Mouse (Mus musculus) midbrain, embryonic 12.5 days (tissue): Measurements from ENCODE around the gene Mphosph10. TPM values are rescaled to one million over a fixed set of nuclear protein-coding genes. Genes with fewer than 3 reads are reported as not detected.

Experiments
- ATAC-seq: fragments of 200-750 bp; cut with Nextera tagmentation; 2 replicates; pipeline ENCODE4 v1.8.0; 2017; ENCODE audit warnings: low read depth, moderate TSS enrichment, moderate library complexity; ENCODE audit not compliant: low FRiP score
- H3K27ac ChIP-seq: fragments of 300-500 bp; sonication (generic); replicated peaks from 2 replicates; pipeline ENCODE4 v1.5.1; 2016; ENCODE audit warnings: mild to moderate bottlenecking
- H3K27me3 ChIP-seq: fragments of 300-500 bp; sonication (generic); 2 replicates; pipeline ENCODE4 v1.6.1; 2016; ENCODE audit warnings: mild to moderate bottlenecking
- H3K36me3 ChIP-seq: fragments of 300-500 bp; sonication (generic); 2 replicates; pipeline ENCODE4 v1.6.1; 2016
- H3K4me1 ChIP-seq: fragments of 300-500 bp; sonication (generic); 2 replicates; pipeline ENCODE4 v1.6.1; 2016
- H3K4me2 ChIP-seq: fragments of 300-500 bp; sonication (generic); replicated peaks from 2 replicates; pipeline ENCODE4 v1.6.1; 2016; ENCODE audit warnings: mild to moderate bottlenecking, moderate library complexity
- H3K4me3 ChIP-seq: fragments of 300-500 bp; sonication (generic); 2 replicates; pipeline ENCODE4 v1.5.1; 2016; ENCODE audit warnings: mild to moderate bottlenecking
- H3K9ac ChIP-seq: fragments of 300-500 bp; sonication (generic); replicated peaks from 2 replicates; pipeline ENCODE4 v1.6.1; 2016; ENCODE audit warnings: mild to moderate bottlenecking, moderate library complexity
- H3K9me3 ChIP-seq: fragments of 300-500 bp; sonication (generic); 2 replicates; pipeline ENCODE4 v1.6.1; 2016; ENCODE audit warnings: mild to moderate bottlenecking
- WGBS: fragments of 180-500 bp; shearing (Covaris S2); methylation state at CpG from one replicate; pipeline ENCODE4 v1.1.7; 2016; 5-methylcytosine and 5-hydroxymethylcytosine counted together
- polyA plus RNA-seq: library from polyadenylated mRNA; unstranded; fragments of >200 nt; fragmentation: Nextera tagmentation; extraction: Ambion mirVana; gene quantifications from 2 replicates; pipeline ENCODE4 v1.2.1, GENCODE M21; 2016

Mphosph10 gene
- polyA plus RNA-seq, 1 experiment from 2014 or later = 42.2 TPM

DNA sequence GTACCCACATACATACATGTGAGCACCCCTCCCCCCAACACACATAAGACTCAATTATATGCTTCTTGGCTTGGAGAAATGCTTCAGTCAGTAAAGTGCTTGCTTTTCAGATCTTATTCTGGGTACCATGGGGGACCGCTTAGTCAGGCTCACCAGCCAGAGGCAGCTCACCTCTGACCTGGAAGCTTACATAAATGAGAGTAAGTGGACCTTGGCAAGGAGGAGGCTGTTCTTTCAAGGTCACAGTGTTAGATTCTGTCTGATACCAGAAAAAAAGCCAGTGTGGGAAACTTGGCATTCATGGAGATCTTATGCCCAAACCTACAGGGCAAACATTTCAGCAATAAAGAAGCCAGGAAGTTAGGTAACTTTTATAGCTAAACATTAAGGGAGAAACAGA lies 44.3 kb downstream of the Mphosph10 start:
- Histone ChIP-seq H3K27me3 (no peaks in the 10 kb centered on the region), H3K9me3 (no peaks in the 10 kb centered on the region), H3K36me3 (peaks cover 34% of the 10 kb centered on the region), H3K4me3 (no peak overlapping the region), H3K27ac (no peak overlapping the region), H3K4me2 (no peak overlapping the region), H3K9ac (no peak overlapping the region), H3K4me1 (no peaks in the 10 kb centered on the region)
- WGBS = 90% methylated on average over 1 of the region's 1 CpGs
- no peak for ATAC-seq

DNA sequence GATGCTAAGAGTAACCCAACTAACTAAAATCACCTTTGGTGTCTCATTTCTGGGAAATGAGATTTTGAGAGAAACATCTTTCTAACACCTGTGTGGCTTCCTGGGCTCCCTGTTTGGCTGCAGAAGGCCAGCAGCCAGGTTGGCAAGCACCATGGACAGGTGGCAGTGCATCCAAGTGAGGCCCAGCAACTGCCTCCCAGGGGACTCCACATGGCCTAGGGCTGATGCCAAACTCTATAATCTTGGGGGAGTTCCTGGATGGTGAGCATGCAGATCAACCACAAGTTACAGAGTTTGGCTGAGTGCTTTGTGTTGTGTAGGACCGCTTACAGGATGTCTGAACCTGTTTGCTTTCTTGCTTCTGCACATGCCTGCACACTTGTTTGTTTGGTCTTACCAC lies 59.4 kb downstream of the Mphosph10 start:
- no peak overlapping the region for H3K4me3 ChIP-seq
- H3K9ac ChIP-seq = no peak overlapping the region
- ATAC-seq = no peak
- H3K36me3 ChIP-seq = peaks cover 66% of the 10 kb centered on the region
- no peak overlapping the region for H3K4me2 ChIP-seq
- WGBS = 95% methylated on average over 1 of the region's 1 CpGs
- no peaks in the 10 kb centered on the region for H3K27me3 ChIP-seq
- H3K27ac ChIP-seq = no peak overlapping the region
- H3K4me1 ChIP-seq = no peaks in the 10 kb centered on the region
- H3K9me3 ChIP-seq = no peaks in the 10 kb centered on the region

- H3K27me3 ChIP-seq = no peaks in the 10 kb centered on the region
- H3K9me3 ChIP-seq = no peaks in the 10 kb centered on the region
- no peaks in the 10 kb centered on the region for H3K4me1 ChIP-seq
- no peak overlapping the region for H3K9ac ChIP-seq
- WGBS = 89% methylated on average over 3 of the region's 3 CpGs
- no peak overlapping the region for H3K27ac ChIP-seq
- no peak overlapping the region for H3K4me3 ChIP-seq
- peaks cover 56% of the 10 kb centered on the region for H3K36me3 ChIP-seq
- H3K4me2 ChIP-seq = no peak overlapping the region
- no peak for ATAC-seq
Measured at GRCm38 (mm10) chr7:64331309-64331708, 60.8 kb downstream of the Mphosph10 start.

DNA sequence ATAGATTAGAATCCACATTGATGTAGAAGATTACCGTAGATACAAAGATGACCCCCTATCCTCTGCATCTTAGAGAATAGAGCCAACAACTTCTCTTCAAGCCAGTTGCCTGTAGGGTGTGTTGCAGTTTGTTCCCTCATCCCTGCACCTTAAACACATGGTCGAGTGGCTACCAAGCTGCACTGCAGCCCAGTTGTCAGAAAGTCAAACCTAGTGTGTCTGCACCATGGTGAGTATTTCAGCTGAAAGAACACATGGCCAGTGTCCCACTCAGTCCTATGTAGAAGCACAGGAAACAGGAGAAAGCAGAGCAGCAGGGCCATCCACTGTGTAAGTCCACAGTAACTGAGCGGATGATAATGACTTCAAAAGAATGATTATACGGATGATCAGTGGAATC lies 64.6 kb downstream of the Mphosph10 start:
- Histone ChIP-seq H3K4me3 (no peak overlapping the region), H3K9me3 (no peaks in the 10 kb centered on the region), H3K4me2 (no peak overlapping the region), H3K4me1 (no peaks in the 10 kb centered on the region), H3K27me3 (no peaks in the 10 kb centered on the region), H3K9ac (no peak overlapping the region), H3K27ac (no peak overlapping the region), H3K36me3 (peaks cover 43% of the 10 kb centered on the region)
- no peak for ATAC-seq
- WGBS = 92% methylated on average over 4 of the region's 4 CpGs

DNA sequence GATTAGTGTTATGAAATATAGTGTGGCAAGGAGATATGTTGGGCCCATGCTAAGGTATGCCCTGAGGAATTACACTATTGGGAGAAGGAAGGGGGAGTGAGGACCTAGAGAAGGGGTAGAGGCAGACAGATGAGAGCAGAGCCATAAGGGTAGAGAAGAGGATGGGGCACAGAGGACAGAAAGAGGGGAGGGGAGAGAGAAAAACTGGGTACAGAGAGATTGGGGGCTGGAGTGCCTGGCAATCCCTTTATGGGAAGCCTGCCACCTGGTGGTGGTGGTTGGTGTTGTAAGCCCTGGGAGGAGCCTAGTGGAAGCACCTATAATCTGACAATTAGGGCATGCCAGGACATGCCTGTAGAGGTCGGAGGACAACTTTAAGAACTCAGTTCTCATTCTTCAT lies 65.2 kb downstream of the Mphosph10 start:
- H3K27me3 ChIP-seq = no peaks in the 10 kb centered on the region
- no peak overlapping the region for H3K9ac ChIP-seq
- peaks cover 48% of the 10 kb centered on the region for H3K36me3 ChIP-seq
- H3K4me1 ChIP-seq = no peaks in the 10 kb centered on the region
- no peak overlapping the region for H3K27ac ChIP-seq
- H3K4me3 ChIP-seq = no peak overlapping the region
- H3K4me2 ChIP-seq = no peak overlapping the region
- no peaks in the 10 kb centered on the region for H3K9me3 ChIP-seq
- peak; percentile 58; the same call in 1 of the 2 replicates for ATAC-seq
- 26% methylated on average over 1 of the region's 1 CpGs for WGBS

Other genes starting within 250 kb of the Mphosph10 start
- gene Trpm1, start 238.4 kb downstream of the Mphosph10 start, polyA plus RNA-seq = 0.52 and 0.72 TPM in 2 replicates
- gene Mtmr10, start 104.6 kb downstream of the Mphosph10 start, polyA plus RNA-seq = 16.4 and 19.6 TPM in 2 replicates
- gene Fan1, start 18.2 kb downstream of the Mphosph10 start, polyA plus RNA-seq = 9.8 and 10.0 TPM in 2 replicates
- gene Mcee, start 339 bp upstream of the Mphosph10 start, polyA plus RNA-seq = 34.6 and 34.9 TPM in 2 replicates
- 120 and 125 TPM in 2 replicates for gene Apba2, start 109.4 kb upstream of the Mphosph10 start, polyA plus RNA-seq